Mouse (Mus musculus) intestine, embryonic 14.5 days (tissue): ENCODE measurements at regions not wholly inside any gene's neighbourhood (a gene's known extent, or its start where the extent isn't known, plus 50 kb on each side); places are given as distances from the start of the nearest gene placed in this dataset.

Experiments used
- ATAC-seq: fragments of 200-750 bp; cut with Nextera tagmentation; replicated peaks from 2 replicates; pipeline ENCODE4 v1.8.0; 2017; ENCODE audit warnings: low read depth, moderate number of reproducible peaks, moderate TSS enrichment, moderate library complexity; ENCODE audit not compliant: low FRiP score, low TSS enrichment
- DNase-seq: peaks from one replicate; pipeline ENCODE4 v3.0.0-alpha.2; 2018; ENCODE audit warnings: low spot score
- H3K27ac ChIP-seq: fragments of 300-500 bp; sonication (generic); 2 replicates; pipeline ENCODE4 v1.5.1; 2014; ENCODE audit warnings: low read depth, mild to moderate bottlenecking, control low read depth
- H3K27me3 ChIP-seq: fragments of 300-500 bp; sonication (generic); replicated peaks from 2 replicates; pipeline ENCODE4 v1.6.1; 2014; ENCODE audit warnings: low read length, control low read depth; ENCODE audit not compliant: control insufficient read depth, insufficient read depth
- H3K36me3 ChIP-seq: fragments of 300-500 bp; sonication (generic); 2 replicates; pipeline ENCODE4 v1.6.1; 2014; ENCODE audit warnings: low read length, control low read depth; ENCODE audit not compliant: control insufficient read depth, insufficient read depth
- H3K4me1 ChIP-seq: fragments of 300-500 bp; sonication (generic); replicated peaks from 2 replicates; pipeline ENCODE4 v1.6.1; 2014; ENCODE audit warnings: low read length, control low read depth, mixed read lengths; ENCODE audit not compliant: control insufficient read depth, insufficient read depth
- H3K4me2 ChIP-seq: fragments of 300-500 bp; sonication (generic); 2 replicates; pipeline ENCODE4 v1.6.1; 2014; ENCODE audit warnings: low read length
- H3K4me3 ChIP-seq: fragments of 300-500 bp; sonication (generic); 2 replicates; pipeline ENCODE4 v1.5.1; 2014; ENCODE audit warnings: low read depth, low read length, control low read depth, mixed read lengths
- H3K9ac ChIP-seq: fragments of 300-500 bp; sonication (generic); 2 replicates; pipeline ENCODE4 v1.6.1; 2014; ENCODE audit warnings: mild to moderate bottlenecking, low read length
- H3K9me3 ChIP-seq: fragments of 300-500 bp; sonication (generic); 2 replicates; pipeline ENCODE4 v1.6.1; 2016; ENCODE audit warnings: low read length, control low read depth; ENCODE audit not compliant: control insufficient read depth
- WGBS: fragments of 180-500 bp; shearing (Covaris S2); extraction: QIAGEN DNeasy Blood & Tissue Kit; methylation state at CpG from one replicate; pipeline ENCODE4 v1.1.7; 2014; 5-methylcytosine and 5-hydroxymethylcytosine counted together

GRCm38 (mm10) chr13:111860931-111861330, 52.1 kb upstream of the Map3k1 start:
- WGBS: 81% methylated on average over 3 of the region's 3 CpGs
- H3K4me2 ChIP-seq: no peak overlapping the region
- ATAC-seq (no peak), DNase-seq (no peak)
- no peaks in the 10 kb centered on the region for H3K9me3 ChIP-seq
- no peaks in the 10 kb centered on the region for H3K36me3 ChIP-seq
- H3K27me3 ChIP-seq: no peaks in the 10 kb centered on the region
- H3K9ac ChIP-seq: no peak overlapping the region
- H3K4me1 ChIP-seq: no peaks in the 10 kb centered on the region
- H3K27ac ChIP-seq: no peak overlapping the region
- H3K4me3 ChIP-seq: no peak overlapping the region

GRCm38 (mm10) chr13:111862316-111862715, 53.5 kb upstream of the Map3k1 start:
- no peak overlapping the region for H3K4me3 ChIP-seq
- no peaks in the 10 kb centered on the region for H3K36me3 ChIP-seq
- H3K4me1 ChIP-seq: no peaks in the 10 kb centered on the region
- WGBS: 69% methylated on average over 8 of the region's 8 CpGs
- H3K9me3 ChIP-seq: no peaks in the 10 kb centered on the region
- DNase-seq (no peak), ATAC-seq (no peak)
- H3K27me3 ChIP-seq: no peaks in the 10 kb centered on the region
- no peak overlapping the region for H3K4me2 ChIP-seq
- no peak overlapping the region for H3K9ac ChIP-seq
- no peak overlapping the region for H3K27ac ChIP-seq

GRCm38 (mm10) chr13:111865956-111866355, 57.2 kb upstream of the Map3k1 start:
- Histone ChIP-seq H3K4me3 (no peak overlapping the region), H3K9me3 (no peaks in the 10 kb centered on the region), H3K4me2 (no peak overlapping the region), H3K4me1 (peaks cover 18% of the 10 kb centered on the region), H3K27ac (no peak overlapping the region), H3K27me3 (no peaks in the 10 kb centered on the region), H3K36me3 (no peaks in the 10 kb centered on the region), H3K9ac (no peak overlapping the region)
- whole genome bisulfite sequencing: 92% methylated on average over 7 of the region's 7 CpGs
- ATAC-seq (no peak), DNase-seq (no peak)

GRCm38 (mm10) chr13:111867261-111867660, 58.5 kb upstream of the Map3k1 start:
- no peak overlapping the region for H3K4me2 ChIP-seq
- no peak overlapping the region for H3K9ac ChIP-seq
- DNase-seq (no peak), ATAC-seq (no peak)
- 78% methylated on average over 2 of the region's 2 CpGs for WGBS
- H3K27me3 ChIP-seq: no peaks in the 10 kb centered on the region
- H3K4me1 ChIP-seq: peaks cover 18% of the 10 kb centered on the region
- no peaks in the 10 kb centered on the region for H3K9me3 ChIP-seq
- no peaks in the 10 kb centered on the region for H3K36me3 ChIP-seq
- H3K27ac ChIP-seq: peak overlapping the region; percentile 91
- H3K4me3 ChIP-seq: no peak overlapping the region

GRCm38 (mm10) chr13:111867763-111868725, 59.3 kb upstream of the Map3k1 start:
- H3K27ac ChIP-seq: peak overlapping the region; percentile 91
- H3K36me3 ChIP-seq: no peaks in the 10 kb centered on the region
- H3K9me3 ChIP-seq: no peaks in the 10 kb centered on the region
- whole genome bisulfite sequencing: 22% methylated on average over 31 of the region's 31 CpGs
- ATAC-seq: 0 out of 2 replicates have a peak, but pooled peaks have one; percentile 56
- H3K27me3 ChIP-seq: no peaks in the 10 kb centered on the region
- peak overlapping the region; percentile 30 for H3K9ac ChIP-seq
- H3K4me3 ChIP-seq: peak overlapping the region; percentile 22
- peak overlapping the region; percentile 48 for H3K4me2 ChIP-seq
- peaks cover 18% of the 10 kb centered on the region for H3K4me1 ChIP-seq
- peak; percentile 81 for DNase-seq

GRCm38 (mm10) chr13:111868947-111869346, 60.2 kb upstream of the Map3k1 start:
- Histone ChIP-seq H3K36me3 (no peaks in the 10 kb centered on the region), H3K9me3 (no peaks in the 10 kb centered on the region), H3K4me1 (peaks cover 18% of the 10 kb centered on the region), H3K27me3 (no peaks in the 10 kb centered on the region), H3K27ac (no peak overlapping the region), H3K4me3 (no peak overlapping the region), H3K9ac (no peak overlapping the region), H3K4me2 (no peak overlapping the region)
- DNase-seq (no peak), ATAC-seq (no peak)
- WGBS: 67% methylated on average over 3 of the region's 3 CpGs

GRCm38 (mm10) chr13:111869771-111870437, 61.1 kb upstream of the Map3k1 start:
- no peaks in the 10 kb centered on the region for H3K9me3 ChIP-seq
- DNase-seq (no peak), ATAC-seq (no peak)
- no peaks in the 10 kb centered on the region for H3K27me3 ChIP-seq
- no peak overlapping the region for H3K4me2 ChIP-seq
- no peak overlapping the region for H3K9ac ChIP-seq
- peaks cover 18% of the 10 kb centered on the region for H3K4me1 ChIP-seq
- no peak overlapping the region for H3K4me3 ChIP-seq
- H3K36me3 ChIP-seq: no peaks in the 10 kb centered on the region
- no peak overlapping the region for H3K27ac ChIP-seq
- WGBS: 43% methylated on average over 17 of the region's 17 CpGs

- H3K4me2 ChIP-seq: no peak overlapping the region
- WGBS: 91% methylated on average over 4 of the region's 4 CpGs
- ATAC-seq (no peak), DNase-seq (no peak)
- no peak overlapping the region for H3K9ac ChIP-seq
- peaks cover 18% of the 10 kb centered on the region for H3K4me1 ChIP-seq
- H3K36me3 ChIP-seq: no peaks in the 10 kb centered on the region
- no peaks in the 10 kb centered on the region for H3K9me3 ChIP-seq
- no peak overlapping the region for H3K4me3 ChIP-seq
- H3K27ac ChIP-seq: no peak overlapping the region
- no peaks in the 10 kb centered on the region for H3K27me3 ChIP-seq
Observed at GRCm38 (mm10) chr13:111870505-111870904, 61.7 kb upstream of the Map3k1 start.
